Mouse (Mus musculus): ENCODE measurements around the gene Cdh4. TPM values are rescaled to one million over a fixed set of nuclear protein-coding genes. Genes with fewer than 3 reads are reported as not detected.

Cdh4 gene
- polyA plus RNA-seq, 1 experiment: 0.11 TPM

- no peak for DNase-seq (ENCODE audit: low read depth, low spot score)
- WGBS: 92% methylated on average over 2 of the region's 2 CpGs
These were observed 17.4 kb downstream of the Cdh4 start for GRCm38 (mm10) chr2:179459606-179460005.

GRCm38 (mm10) chr2:179463514-179463913, 21.3 kb downstream of the Cdh4 start:
- DNase-seq (ENCODE audit: low read depth, low spot score): no peak
- 92% methylated on average over 4 of the region's 4 CpGs for WGBS

- DNase-seq (ENCODE audit: low read depth, low spot score): no peak
- 75% methylated on average over 8 of the region's 8 CpGs for WGBS
These were observed 25.7 kb downstream of the Cdh4 start for GRCm38 (mm10) chr2:179467839-179468445.

- WGBS: 76% methylated on average over 6 of the region's 6 CpGs
- no peak for DNase-seq (ENCODE audit: low read depth, low spot score)
These were observed 34.4 kb downstream of the Cdh4 start for GRCm38 (mm10) chr2:179476622-179477021.

- WGBS: 70% methylated on average over 5 of the region's 5 CpGs
- DNase-seq (ENCODE audit: low read depth, low spot score): no peak
These were observed 38.6 kb downstream of the Cdh4 start for GRCm38 (mm10) chr2:179480800-179481200.

GRCm38 (mm10) chr2:179481363-179481762, 39.1 kb downstream of the Cdh4 start:
- DNase-seq (ENCODE audit: low read depth, low spot score): no peak
- WGBS: 92% methylated on average over 10 of the region's 10 CpGs

- DNase-seq (ENCODE audit: low read depth, low spot score): no peak
- 76% methylated on average over 21 of the region's 21 CpGs for WGBS
These were observed 46.4 kb downstream of the Cdh4 start for GRCm38 (mm10) chr2:179488526-179489139.

GRCm38 (mm10) chr2:179491891-179492290, 49.7 kb downstream of the Cdh4 start:
- 78% methylated on average over 11 of the region's 11 CpGs for WGBS
- DNase-seq (ENCODE audit: low read depth, low spot score): no peak

- no peak for DNase-seq (ENCODE audit: low read depth, low spot score)
- 74% methylated on average over 1 of the region's 1 CpGs for WGBS
These were observed 52.0 kb downstream of the Cdh4 start for GRCm38 (mm10) chr2:179494276-179494675.

GRCm38 (mm10) chr2:179510439-179510838, 68.2 kb downstream of the Cdh4 start:
- DNase-seq (ENCODE audit: low read depth, low spot score): no peak
- WGBS: 92% methylated on average over 16 of the region's 16 CpGs

GRCm38 (mm10) chr2:179516559-179516958, 74.3 kb downstream of the Cdh4 start:
- 27% methylated on average over 9 of the region's 9 CpGs for WGBS
- DNase-seq (ENCODE audit: low read depth, low spot score): peak; percentile 7

GRCm38 (mm10) chr2:179518456-179519032, 76.3 kb downstream of the Cdh4 start:
- WGBS: 45% methylated on average over 14 of the region's 14 CpGs
- DNase-seq (ENCODE audit: low read depth, low spot score): no peak

- no peak for DNase-seq (ENCODE audit: low read depth, low spot score)
- WGBS: 81% methylated on average over 7 of the region's 7 CpGs
These were observed 76.9 kb downstream of the Cdh4 start for GRCm38 (mm10) chr2:179519161-179519560.

- 70% methylated on average over 7 of the region's 7 CpGs for WGBS
- no peak for DNase-seq (ENCODE audit: low read depth, low spot score)
These were observed 77.7 kb downstream of the Cdh4 start for GRCm38 (mm10) chr2:179519931-179520330.

- DNase-seq (ENCODE audit: low read depth, low spot score): no peak
- 47% methylated on average over 6 of the region's 6 CpGs for WGBS
These were observed 78.7 kb downstream of the Cdh4 start for GRCm38 (mm10) chr2:179520941-179521340.

- DNase-seq (ENCODE audit: low read depth, low spot score): no peak
- 85% methylated on average over 5 of the region's 5 CpGs for WGBS
These were observed 79.2 kb downstream of the Cdh4 start for GRCm38 (mm10) chr2:179521444-179521843.

GRCm38 (mm10) chr2:179522141-179522540, 79.9 kb downstream of the Cdh4 start:
- WGBS: 55% methylated on average over 8 of the region's 8 CpGs
- no peak for DNase-seq (ENCODE audit: low read depth, low spot score)

GRCm38 (mm10) chr2:179526976-179527375, 84.7 kb downstream of the Cdh4 start:
- WGBS: 73% methylated on average over 7 of the region's 7 CpGs
- no peak for DNase-seq (ENCODE audit: low read depth, low spot score)

- WGBS: 72% methylated on average over 7 of the region's 7 CpGs
- no peak for DNase-seq (ENCODE audit: low read depth, low spot score)
These were observed 88.3 kb downstream of the Cdh4 start for GRCm38 (mm10) chr2:179530436-179531040.

GRCm38 (mm10) chr2:179533196-179533595, 91.0 kb downstream of the Cdh4 start:
- 82% methylated on average over 6 of the region's 6 CpGs for WGBS
- DNase-seq (ENCODE audit: low read depth, low spot score): no peak

- WGBS: 89% methylated on average over 2 of the region's 2 CpGs
- no peak for DNase-seq (ENCODE audit: low read depth, low spot score)
These were observed 91.7 kb downstream of the Cdh4 start for GRCm38 (mm10) chr2:179533881-179534280.

Data from large intestine, adult 2 months (tissue).